Comparison of ENCODE assay signal across 17 mouse cellular contexts in genomic region chr2:133326290-133327050, GRCm38 (mm10).
A peak's percentile ranks its signal among the peaks of the same experiment; 100 is the strongest.
DNase-seq lines count a peak whose midpoint lies in the region; ATAC-seq and TF ChIP-seq lines count a peak whose summit lies in the region.
"Had no signal": no experiment of that assay in that cellular context is flagged by ENCODE, and none has a peak within 500 bp of the region (broad histone marks: within the 10 kb centered on the region; RNA-seq: fewer than 3 reads in every experiment).

No protein-coding gene starts in this region.

- H3K27ac ChIP-seq in heart, adult 2 months: no peak overlapping the region
- no peak overlapping the region for H3K27ac ChIP-seq in kidney, embryonic 15.5 days
- H3K27ac ChIP-seq in kidney, adult 2 months (ENCODE audit: insufficient read depth, low read depth, low read length): no peak overlapping the region
- H3K27ac ChIP-seq in ES-E14 (ENCODE audit: insufficient read depth, low read depth, low read length, poor library complexity, severe bottlenecking): no peak overlapping the region
- no peak overlapping the region for H3K27ac ChIP-seq in gastrocnemius, adult 2 months
- H3K27ac ChIP-seq: hindbrain, embryonic 15.5 days; limb, embryonic 12.5 days; liver, embryonic 12.5 days had no signal

- H3K4me1 ChIP-seq in heart, adult 2 months (ENCODE audit: control insufficient read depth, insufficient read depth, low read length): no peaks in the 10 kb centered on the region
- H3K4me1 ChIP-seq in kidney, embryonic 15.5 days: 0 out of 2 replicates have a peak, but pooled peaks cover 4% of the 10 kb centered on the region
- H3K4me1 ChIP-seq in kidney, adult 2 months (ENCODE audit: control insufficient read depth, insufficient read depth, low read length): no peaks in the 10 kb centered on the region
- H3K4me1 ChIP-seq in ES-E14 (ENCODE audit: control insufficient read depth in 2 of 2, insufficient read depth in 2 of 2, low read length in 2 of 2, poor library complexity in 1 of 2): no peaks in the 10 kb centered on the region
- H3K4me1 ChIP-seq: hindbrain, embryonic 15.5 days; megakaryocyte, embryonic 14.5 days had no signal

- no peak for TF ChIP-seq EP300 in heart, adult 2 months (IDR thresholded peaks at IDR 0.05; ENCODE audit: insufficient read depth, low read depth, low read length)

- DNase-seq in heart, adult 11 months: peak; percentile 72
- no peak for DNase-seq in heart, adult 2 months
- DNase-seq in kidney, adult 2 months: no peak
- no peak for DNase-seq in ES-E14 (ENCODE audit: low read depth, low spot score)
- DNase-seq in mesoderm, embryonic 11.5 days (ENCODE audit: low read depth, low spot score): peak; percentile 53
- no peak for DNase-seq in gastrocnemius, adult 2 months
- DNase-seq: cerebellum, adult 2 months; lung, adult 2 months; right cerebral cortex, postnatal 14 days; spleen, adult 18-20 months; thymus, postnatal 36 days had no signal

- no peaks in the 10 kb centered on the region for H3K36me3 ChIP-seq in heart, adult 2 months (ENCODE audit: control insufficient read depth, insufficient read depth, low read length)
- H3K36me3 ChIP-seq in kidney, embryonic 15.5 days: no peaks in the 10 kb centered on the region
- H3K36me3 ChIP-seq in kidney, adult 2 months (ENCODE audit: control insufficient read depth, insufficient read depth, low read length): no peaks in the 10 kb centered on the region
- no peaks in the 10 kb centered on the region for H3K36me3 ChIP-seq in ES-E14 (ENCODE audit: control insufficient read depth, insufficient read depth, low read length, poor library complexity, severe bottlenecking)
- H3K36me3 ChIP-seq: hindbrain, embryonic 15.5 days; limb, embryonic 12.5 days; liver, embryonic 12.5 days had no signal

- TF ChIP-seq POLR2A in heart, adult 2 months (IDR thresholded peaks at IDR 0.05; ENCODE audit: insufficient read depth, low read depth, low read length): no peak
- no peak for TF ChIP-seq POLR2A in kidney, adult 2 months (IDR thresholded peaks at IDR 0.05; ENCODE audit: low read depth, low read length)

- no peaks in the 10 kb centered on the region for H3K79me2 ChIP-seq in heart, adult 2 months (replicated peaks; ENCODE audit: control insufficient read depth, insufficient read depth, low read length)

- in situ Hi-C loops in ES-E14 (cut with MboI; ENCODE audit: low sequenced_read_pairs in 2 of 2, unreplicated experiment in 2 of 2): no loop called here

- no peak for TF ChIP-seq CTCF in heart, adult 2 months (IDR thresholded peaks at IDR 0.05)
- TF ChIP-seq CTCF in kidney, adult 2 months (conservative IDR thresholded peaks at IDR 0.05; ENCODE audit: insufficient read depth, insufficient read length, low read depth, low read length): no peak
- no peak for TF ChIP-seq CTCF in gastrocnemius, adult 2 months (IDR thresholded peaks at IDR 0.05)

- no peak overlapping the region for H3K4me3 ChIP-seq in heart, adult 2 months
- no peak overlapping the region for H3K4me3 ChIP-seq in kidney, embryonic 15.5 days (replicated peaks)
- H3K4me3 ChIP-seq in kidney, adult 2 months (ENCODE audit: insufficient read depth, low read depth, low read length): no peak overlapping the region
- no peak overlapping the region for H3K4me3 ChIP-seq in ES-E14 (ENCODE audit: insufficient read depth in 1 of 2, low read depth in 1 of 2, low read length in 2 of 2, poor library complexity in 1 of 2, severe bottlenecking in 1 of 2)
- no peak overlapping the region for H3K4me3 ChIP-seq in gastrocnemius, adult 2 months
- H3K4me3 ChIP-seq: hindbrain, embryonic 15.5 days; limb, embryonic 12.5 days; liver, embryonic 12.5 days; megakaryocyte, embryonic 14.5 days had no signal

- intact Hi-C loops in heart, adult 2 months (cut with DNase I): no loop called here
- intact Hi-C loops in gastrocnemius, adult 2 months (cut with DNase I): no loop called here

- WGBS in heart, adult 2 months: 48% methylated on average over 6 of the region's 6 CpGs
- 36% methylated on average over 6 of the region's 6 CpGs for WGBS in kidney, embryonic 15.5 days
- WGBS in kidney, adult 2 months: 39% methylated on average over 6 of the region's 6 CpGs

- H3K27me3 ChIP-seq in heart, adult 2 months (ENCODE audit: control insufficient read depth, insufficient read depth, low read length): no peaks in the 10 kb centered on the region
- H3K27me3 ChIP-seq in kidney, embryonic 15.5 days: no peaks in the 10 kb centered on the region
- no peaks in the 10 kb centered on the region for H3K27me3 ChIP-seq in kidney, adult 2 months (replicated peaks; ENCODE audit: control insufficient read depth, insufficient read depth, low read length)
- H3K27me3 ChIP-seq: hindbrain, embryonic 15.5 days; limb, embryonic 12.5 days; liver, embryonic 12.5 days; megakaryocyte, embryonic 14.5 days had no signal

- no peak overlapping the region for H3K4me2 ChIP-seq in kidney, embryonic 15.5 days
- H3K4me2 ChIP-seq: hindbrain, embryonic 15.5 days; limb, embryonic 12.5 days; liver, embryonic 12.5 days had no signal

- no peak overlapping the region for H3K9ac ChIP-seq in heart, adult 2 months (ENCODE audit: low read depth, low read length)
- no peak overlapping the region for H3K9ac ChIP-seq in kidney, embryonic 15.5 days
- no peak overlapping the region for H3K9ac ChIP-seq in ES-E14 (ENCODE audit: insufficient read depth, low read depth, low read length, poor library complexity, severe bottlenecking)
- H3K9ac ChIP-seq: hindbrain, embryonic 15.5 days; limb, embryonic 12.5 days; liver, embryonic 12.5 days had no signal

- no peaks in the 10 kb centered on the region for H3K9me3 ChIP-seq in kidney, embryonic 15.5 days (replicated peaks)
- no peaks in the 10 kb centered on the region for H3K9me3 ChIP-seq in ES-E14 (ENCODE audit: control insufficient read depth, insufficient read depth, low read depth, low read length)
- H3K9me3 ChIP-seq: hindbrain, embryonic 15.5 days; limb, embryonic 12.5 days; liver, embryonic 12.5 days had no signal

- peak; percentile 88 for ATAC-seq in kidney, embryonic 15.5 days (replicated peaks; ENCODE audit: low FRiP score)
- ATAC-seq: intestine, postnatal 0 days; liver, embryonic 12.5 days had no signal

TF ChIP-seq in ES-E14, 5 proteins besides CTCF, POLR2A, EP300 and RAD21:
- TF ChIP-seq MAFK (IDR thresholded peaks at IDR 0.05; ENCODE audit: insufficient read depth, low read depth, low read length) (peak; percentile 41; the same call in 1 of the 2 replicates), HCFC1 (IDR thresholded peaks at IDR 0.05; ENCODE audit: borderline replicate concordance, insufficient read depth, low read length) (no peak), ZNF384 (IDR thresholded peaks at IDR 0.05; ENCODE audit: low read depth, low read length) (no peak)

Comparison
In these comparisons a context has a peak if more than half of its experiments do, and no peak if none do; other contexts are left out.
1. DNase-seq: peak in heart, adult 11 months (single experiment) and mesoderm, embryonic 11.5 days (single experiment); none in heart, adult 2 months (0 of 2), kidney, adult 2 months (single experiment), ES-E14 (single experiment) and gastrocnemius, adult 2 months (single experiment).